Mouse (Mus musculus) kidney, postnatal 0 days (tissue): ENCODE data around the gene Malsu1. TPM values are rescaled to one million over a fixed set of nuclear protein-coding genes. Genes with fewer than 3 reads are reported as not detected.

Source experiments
- ATAC-seq: fragments of 200-750 bp; cut with Nextera tagmentation; replicated peaks from 2 replicates; pipeline ENCODE4 v1.8.0; 2017; ENCODE audit warnings: low read depth, moderate number of reproducible peaks, moderate TSS enrichment, moderate library complexity; ENCODE audit not compliant: low FRiP score
- DNase-seq: peaks from one replicate; pipeline ENCODE4 v3.0.0-alpha.2; 2016; ENCODE audit warnings: low spot score
- H3K27ac ChIP-seq: fragments of 300-500 bp; sonication (generic); 2 replicates; pipeline ENCODE4 v1.5.1; 2014; ENCODE audit warnings: mild to moderate bottlenecking
- H3K27me3 ChIP-seq: fragments of 300-500 bp; sonication (generic); 2 replicates; pipeline ENCODE4 v1.6.1; 2014; ENCODE audit warnings: low read length, mixed read lengths; ENCODE audit not compliant: insufficient read depth
- H3K36me3 ChIP-seq: fragments of 300-500 bp; sonication (generic); 2 replicates; pipeline ENCODE4 v1.6.1; 2014; ENCODE audit warnings: low read length, mixed read lengths; ENCODE audit not compliant: insufficient read depth
- H3K4me1 ChIP-seq: fragments of 300-500 bp; sonication (generic); replicated peaks from 2 replicates; pipeline ENCODE4 v1.6.1; 2014; ENCODE audit warnings: antibody characterized with exemption, low read length, mixed read lengths; ENCODE audit not compliant: insufficient read depth
- H3K4me2 ChIP-seq: fragments of 300-500 bp; sonication (generic); 2 replicates; pipeline ENCODE4 v1.6.1; 2014; ENCODE audit warnings: mild to moderate bottlenecking, low read length, moderate library complexity, mixed read lengths
- H3K4me3 ChIP-seq: fragments of 300-500 bp; sonication (generic); replicated peaks from 2 replicates; pipeline ENCODE4 v1.5.1; 2014; ENCODE audit warnings: low read depth, low read length
- H3K9ac ChIP-seq: fragments of 300-500 bp; sonication (generic); 2 replicates; pipeline ENCODE4 v1.6.1; 2014; ENCODE audit warnings: low read depth, low read length
- H3K9me3 ChIP-seq: fragments of 300-500 bp; sonication (generic); replicated peaks from 2 replicates; pipeline ENCODE4 v1.6.1; 2016; ENCODE audit warnings: low read length, inconsistent platforms, mixed read lengths
- CTCF ChIP-seq: IDR thresholded peaks from 2 replicates; pipeline ENCODE4 v1.5.1; 2016; ENCODE audit warnings: antibody characterized with exemption, low read depth, mild to moderate bottlenecking, moderate library complexity
- WGBS: fragments of 180-500 bp; shearing (Covaris S2); extraction: QIAGEN DNeasy Blood & Tissue Kit; methylation state at CpG from one replicate; pipeline ENCODE4 v1.1.7; 2014; 5-methylcytosine and 5-hydroxymethylcytosine counted together
- polyA plus RNA-seq: library from polyadenylated mRNA; unstranded; fragments of >200 nt; fragmentation: Nextera tagmentation; extraction: Ambion mirVana; gene quantifications from 2 replicates; pipeline ENCODE4 v1.2.1, GENCODE M21; 2015

The Malsu1 gene
- polyA plus RNA-seq, 1 experiment from 2014 or later, result 123 TPM

GRCm38 (mm10) chr6:49094968-49095367 lies 21.4 kb downstream of the Malsu1 start:
- no peak for ATAC-seq
- Histone ChIP-seq H3K36me3 (peaks cover 21% of the 10 kb centered on the region), H3K4me2 (no peak overlapping the region), H3K4me1 (0 out of 2 replicates have a peak, but pooled peaks cover 5% of the 10 kb centered on the region), H3K9me3 (no peaks in the 10 kb centered on the region), H3K9ac (no peak overlapping the region), H3K27ac (no peak overlapping the region), H3K4me3 (no peak overlapping the region), H3K27me3 (no peaks in the 10 kb centered on the region)
- DNase-seq, result no peak
- no peak for TF ChIP-seq CTCF
- WGBS, result 91% methylated on average over 10 of the region's 10 CpGs

GRCm38 (mm10) chr6:49096421-49096820 lies 22.8 kb downstream of the Malsu1 start:
- no peak for TF ChIP-seq CTCF
- Histone ChIP-seq H3K4me2 (0 out of 2 replicates have a peak overlapping the region, but pooled peaks have one; percentile 27), H3K36me3 (0 out of 2 replicates have a peak, but pooled peaks cover 10% of the 10 kb centered on the region), H3K9me3 (no peaks in the 10 kb centered on the region), H3K9ac (no peak overlapping the region), H3K4me3 (no peak overlapping the region), H3K27me3 (no peaks in the 10 kb centered on the region), H3K4me1 (0 out of 2 replicates have a peak, but pooled peaks cover 5% of the 10 kb centered on the region), H3K27ac (peak overlapping the region; percentile 20; the same call in 1 of the 2 replicates)
- DNase-seq (peak; percentile 34), ATAC-seq (no peak)
- WGBS, result 61% methylated on average over 7 of the region's 7 CpGs

GRCm38 (mm10) chr6:49096933-49097461 lies 23.4 kb downstream of the Malsu1 start:
- H3K36me3 ChIP-seq, result 0 out of 2 replicates have a peak, but pooled peaks cover 10% of the 10 kb centered on the region
- no peak overlapping the region for H3K9ac ChIP-seq
- ATAC-seq, result peak; percentile 46
- DNase-seq, result peak; percentile 76
- H3K4me3 ChIP-seq, result no peak overlapping the region
- 0 out of 2 replicates have a peak, but pooled peaks cover 5% of the 10 kb centered on the region for H3K4me1 ChIP-seq
- no peaks in the 10 kb centered on the region for H3K27me3 ChIP-seq
- H3K9me3 ChIP-seq, result no peaks in the 10 kb centered on the region
- H3K4me2 ChIP-seq, result peak overlapping the region; percentile 27; the same call in 1 of the 2 replicates
- TF ChIP-seq CTCF, result no peak
- H3K27ac ChIP-seq, result peak overlapping the region; percentile 20
- 39% methylated on average over 13 of the region's 13 CpGs for WGBS

GRCm38 (mm10) chr6:49097596-49098110 lies 24.1 kb downstream of the Malsu1 start:
- no peak overlapping the region for H3K9ac ChIP-seq
- peak overlapping the region; percentile 20; the same call in 1 of the 2 replicates for H3K27ac ChIP-seq
- no peak overlapping the region for H3K4me3 ChIP-seq
- no peaks in the 10 kb centered on the region for H3K9me3 ChIP-seq
- 85% methylated on average over 5 of the region's 5 CpGs for WGBS
- H3K27me3 ChIP-seq, result no peaks in the 10 kb centered on the region
- ATAC-seq (no peak), DNase-seq (no peak)
- 0 out of 2 replicates have a peak overlapping the region, but pooled peaks have one; percentile 27 for H3K4me2 ChIP-seq
- H3K36me3 ChIP-seq, result 0 out of 2 replicates have a peak, but pooled peaks cover 10% of the 10 kb centered on the region
- no peak for TF ChIP-seq CTCF
- 0 out of 2 replicates have a peak, but pooled peaks cover 5% of the 10 kb centered on the region for H3K4me1 ChIP-seq

GRCm38 (mm10) chr6:49099086-49099485 lies 25.5 kb downstream of the Malsu1 start:
- 0 out of 2 replicates have a peak, but pooled peaks cover 6% of the 10 kb centered on the region for H3K36me3 ChIP-seq
- no peak overlapping the region for H3K4me3 ChIP-seq
- 0 out of 2 replicates have a peak, but pooled peaks cover 5% of the 10 kb centered on the region for H3K4me1 ChIP-seq
- no peaks in the 10 kb centered on the region for H3K9me3 ChIP-seq
- no peaks in the 10 kb centered on the region for H3K27me3 ChIP-seq
- ATAC-seq (no peak), DNase-seq (no peak)
- no peak for TF ChIP-seq CTCF
- WGBS, result 87% methylated on average over 1 of the region's 1 CpGs
- H3K9ac ChIP-seq, result no peak overlapping the region
- H3K27ac ChIP-seq, result no peak overlapping the region
- H3K4me2 ChIP-seq, result no peak overlapping the region

GRCm38 (mm10) chr6:49106746-49107500 lies 33.3 kb downstream of the Malsu1 start:
- no peaks in the 10 kb centered on the region for H3K4me1 ChIP-seq
- H3K9me3 ChIP-seq, result no peaks in the 10 kb centered on the region
- ATAC-seq (no peak), DNase-seq (no peak)
- H3K4me2 ChIP-seq, result no peak overlapping the region
- 88% methylated on average over 15 of the region's 15 CpGs for WGBS
- H3K9ac ChIP-seq, result no peak overlapping the region
- H3K27ac ChIP-seq, result no peak overlapping the region
- TF ChIP-seq CTCF, result no peak
- peaks cover 13% of the 10 kb centered on the region; the same call in 1 of the 2 replicates for H3K36me3 ChIP-seq
- no peaks in the 10 kb centered on the region for H3K27me3 ChIP-seq
- no peak overlapping the region for H3K4me3 ChIP-seq
